Mouse (Mus musculus) bone marrow macrophage, adult 2 months (primary cell): ENCODE data around the gene Dnajb5.

Experiments used
- CTCF ChIP-seq: IDR thresholded peaks from 2 replicates; pipeline ENCODE4 v1.5.1; 2012; ENCODE audit warnings: low read depth, mild to moderate bottlenecking, low read length, moderate library complexity
- POLR2A ChIP-seq: IDR thresholded peaks from 2 replicates; pipeline ENCODE4 v1.6.1; 2012; ENCODE audit warnings: mild to moderate bottlenecking, low read depth, low read length, borderline replicate concordance

GRCm38 (mm10) chr4:42946733-42947290, 2.8 kb upstream of the Dnajb5 start:
- TF ChIP-seq CTCF (no peak), POLR2A (no peak)
